Mouse (Mus musculus) urinary bladder, postnatal 14 days (tissue): ENCODE measurements around the gene Pde4dip.

Source experiments
- DNase-seq: peaks from one replicate; pipeline ENCODE4 v3.0.0; 2021; ENCODE audit warnings: low spot score

Gene Pde4dip

DNA sequence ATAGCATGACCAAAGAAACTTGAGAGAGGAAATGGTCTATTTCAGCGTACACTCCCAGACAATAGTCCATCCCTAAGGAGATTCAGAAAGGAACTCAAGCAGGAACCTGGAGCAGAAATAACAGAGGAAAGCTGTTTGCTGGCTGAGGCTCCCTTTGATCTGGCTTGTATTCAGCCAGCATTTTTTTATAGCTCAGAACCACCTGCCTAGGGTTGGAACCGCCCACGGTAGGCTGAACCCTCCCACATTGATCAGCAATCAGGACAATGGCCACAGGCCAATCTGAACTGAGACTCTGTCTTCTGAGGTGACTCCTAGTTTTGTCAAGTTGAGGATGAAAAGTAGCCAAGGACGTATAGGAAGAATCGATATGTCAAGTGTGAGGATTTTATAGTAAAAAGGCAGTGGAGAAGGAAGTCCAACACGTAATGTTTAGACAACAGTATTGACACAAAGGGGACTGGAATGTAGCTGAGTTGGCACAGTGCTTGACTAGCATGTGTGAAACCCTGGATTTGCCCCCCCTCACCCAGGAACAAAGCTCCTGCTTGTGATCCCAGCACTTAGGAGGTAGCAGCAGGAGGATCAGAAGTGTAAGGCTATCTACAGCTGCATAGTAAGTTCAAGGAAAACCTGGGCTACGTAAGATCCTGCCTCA, 44.2 kb downstream of the Pde4dip start:
- no peak for DNase-seq

DNA sequence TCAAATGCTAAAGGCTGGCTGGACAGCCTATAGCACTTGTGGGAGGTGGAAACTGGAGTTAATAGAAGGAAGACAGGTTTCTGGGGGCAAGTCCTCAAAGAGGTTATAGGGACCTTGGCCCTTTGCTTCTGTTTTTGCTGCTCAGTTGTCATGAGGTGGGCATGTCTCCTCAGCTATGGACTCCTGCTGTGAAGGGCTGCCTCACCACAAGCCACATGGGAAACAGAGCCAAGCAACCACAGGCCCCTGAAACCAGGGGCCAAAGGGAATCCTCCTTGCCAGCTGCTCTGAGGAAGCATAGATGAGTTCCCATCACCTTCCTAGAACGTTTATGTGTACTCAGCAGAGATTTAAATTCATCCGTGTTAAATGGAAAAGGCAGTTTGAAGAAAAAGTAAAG, 45.9 kb downstream of the Pde4dip start:
- no peak for DNase-seq

DNA sequence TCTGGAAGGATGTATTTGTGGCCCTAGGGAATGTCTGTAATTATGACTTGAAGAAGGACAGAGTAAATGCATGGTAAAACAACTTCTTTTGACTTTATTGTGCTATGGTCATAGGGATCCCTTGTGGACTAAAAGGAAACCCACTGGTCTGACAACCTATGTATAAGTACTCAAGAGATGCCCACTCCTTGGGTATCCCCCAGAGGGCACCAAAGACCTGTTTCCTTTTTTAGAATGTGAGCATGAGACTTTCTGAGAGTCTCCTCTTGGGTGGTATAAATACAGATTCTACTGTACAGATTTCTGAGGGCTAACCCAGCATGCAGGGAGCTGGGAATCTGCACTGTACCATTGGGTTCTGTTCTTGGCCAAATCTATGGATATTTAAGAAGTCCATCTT, 48.1 kb downstream of the Pde4dip start:
- DNase-seq, result no peak

GRCm38 (mm10) chr3:97835888-97836287, 52.6 kb downstream of the Pde4dip start:
- DNase-seq, result peak; percentile 33

- no peak for DNase-seq
Measured at GRCm38 (mm10) chr3:97834625-97835024, 53.9 kb downstream of the Pde4dip start.

GRCm38 (mm10) chr3:97831564-97832320, 56.8 kb downstream of the Pde4dip start:
- no peak for DNase-seq

DNA sequence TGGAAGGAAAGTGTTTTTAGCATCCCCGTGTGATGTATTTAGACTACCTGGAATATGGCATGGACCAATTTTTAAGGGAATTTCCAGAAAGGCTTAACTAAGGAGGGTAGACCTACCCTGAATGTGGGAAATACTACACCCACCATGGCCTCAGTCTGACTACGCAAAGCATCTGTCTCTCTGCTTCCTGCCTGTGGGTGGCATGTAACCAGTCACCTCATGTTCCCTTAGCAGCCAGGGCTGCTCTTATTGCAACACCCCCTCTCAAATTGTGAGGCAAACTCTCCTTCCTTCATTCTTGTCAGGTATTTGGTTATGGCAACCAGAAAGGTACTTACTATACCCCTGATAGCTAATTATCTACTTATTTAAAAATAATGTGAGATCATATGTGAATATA, 57.9 kb downstream of the Pde4dip start:
- DNase-seq, result no peak

DNA sequence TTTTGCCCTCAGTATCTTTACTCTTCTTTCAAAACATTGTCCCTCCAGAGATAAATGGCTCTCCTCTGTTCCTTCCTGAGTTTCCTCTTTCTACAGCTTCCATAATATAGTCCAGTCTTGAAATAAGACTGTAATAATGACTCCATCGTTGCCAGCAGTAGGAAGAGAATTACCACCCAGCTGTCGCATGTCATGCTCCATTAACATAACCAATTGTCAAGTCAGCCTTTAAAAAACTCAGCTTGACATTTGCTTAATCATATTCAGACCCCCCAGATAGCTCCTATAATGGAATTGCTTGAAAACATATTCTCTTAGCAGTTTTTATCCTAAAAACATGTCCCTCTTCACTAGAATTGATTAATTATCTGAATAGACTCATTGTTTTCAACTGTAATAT, 58.4 kb downstream of the Pde4dip start:
- no peak for DNase-seq

DNA sequence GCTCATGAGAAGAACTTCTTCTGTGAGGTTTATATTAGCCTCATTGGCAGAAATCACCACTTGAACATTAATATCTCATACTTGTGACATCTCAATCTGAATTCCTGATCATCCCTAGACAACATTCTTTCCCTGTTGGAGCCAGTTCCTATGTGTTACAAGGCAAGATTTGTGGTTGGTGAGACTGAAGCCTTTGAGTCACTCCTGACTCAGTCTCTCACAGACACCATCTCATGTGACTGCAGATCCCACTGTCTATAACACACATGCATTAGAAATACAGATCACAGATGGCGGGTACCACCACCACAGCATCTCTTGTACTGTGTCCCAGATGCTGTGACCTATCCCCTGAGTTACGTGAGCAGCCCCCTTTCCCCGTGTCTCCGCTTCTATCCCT, 60.2 kb downstream of the Pde4dip start:
- DNase-seq, result no peak

DNA sequence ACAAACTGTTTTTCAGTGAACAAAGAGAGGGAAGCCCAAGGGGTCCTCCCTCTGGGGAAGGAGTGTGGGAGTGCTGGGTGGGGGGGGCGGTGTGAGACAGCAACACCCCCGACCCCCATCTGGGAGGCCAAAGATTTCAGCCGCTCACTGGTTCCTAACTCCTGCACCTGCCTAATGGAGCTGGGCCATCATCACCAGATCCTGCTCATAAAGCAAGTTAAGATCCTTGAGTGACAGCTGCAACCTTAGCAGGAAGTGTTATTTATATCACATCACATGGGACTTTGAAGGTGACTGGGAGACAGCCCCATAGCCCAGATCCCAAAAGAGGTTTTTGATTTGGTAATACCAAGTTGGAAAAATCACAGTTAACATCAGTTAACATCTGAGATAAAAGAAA, 63.3 kb downstream of the Pde4dip start:
- DNase-seq, result no peak

DNA sequence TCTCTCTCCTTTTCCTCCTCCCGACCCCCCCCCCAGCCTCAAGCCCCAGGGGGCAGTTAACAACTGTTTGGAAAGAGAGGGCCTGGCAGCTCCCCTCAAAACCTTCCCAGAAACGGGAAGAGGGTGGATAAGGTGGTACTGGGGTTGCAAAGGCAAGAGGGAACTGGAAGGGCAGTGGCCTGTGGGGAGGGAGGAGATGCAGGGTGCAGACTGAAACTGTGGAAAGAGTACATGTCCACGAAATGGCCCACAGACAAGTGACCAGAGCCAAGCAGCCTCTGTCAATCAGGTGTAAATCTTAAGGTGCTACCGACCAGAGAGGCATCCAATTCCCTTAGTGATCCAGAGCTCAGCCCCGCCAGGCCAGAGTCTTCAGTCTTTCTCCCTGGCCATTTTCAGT, 63.8 kb downstream of the Pde4dip start:
- DNase-seq, result no peak

- DNase-seq, result peak; percentile 13
Measured at GRCm38 (mm10) chr3:97824011-97824711, 64.3 kb downstream of the Pde4dip start.

DNA sequence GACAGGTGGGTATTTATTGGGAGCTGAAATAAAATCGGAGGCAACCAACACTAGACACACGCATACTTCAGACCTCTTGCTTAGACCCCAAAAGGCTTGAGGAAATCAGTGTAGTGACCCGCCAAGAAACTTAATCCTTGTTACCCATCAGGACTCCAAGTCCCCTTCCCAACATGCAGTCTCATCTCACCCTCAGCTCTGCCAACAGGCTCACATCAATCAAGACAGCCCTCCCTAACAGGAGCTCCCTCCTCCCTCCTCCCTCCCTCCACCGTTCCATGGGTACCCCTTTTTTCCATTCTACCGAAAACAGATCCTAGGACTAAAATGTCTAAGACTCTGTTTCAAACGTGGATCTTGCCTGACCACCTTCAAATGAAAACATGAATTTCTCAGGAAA, 65.1 kb downstream of the Pde4dip start:
- DNase-seq, result no peak

GRCm38 (mm10) chr3:97819050-97819449, 69.5 kb downstream of the Pde4dip start:
- DNase-seq, result no peak

DNA sequence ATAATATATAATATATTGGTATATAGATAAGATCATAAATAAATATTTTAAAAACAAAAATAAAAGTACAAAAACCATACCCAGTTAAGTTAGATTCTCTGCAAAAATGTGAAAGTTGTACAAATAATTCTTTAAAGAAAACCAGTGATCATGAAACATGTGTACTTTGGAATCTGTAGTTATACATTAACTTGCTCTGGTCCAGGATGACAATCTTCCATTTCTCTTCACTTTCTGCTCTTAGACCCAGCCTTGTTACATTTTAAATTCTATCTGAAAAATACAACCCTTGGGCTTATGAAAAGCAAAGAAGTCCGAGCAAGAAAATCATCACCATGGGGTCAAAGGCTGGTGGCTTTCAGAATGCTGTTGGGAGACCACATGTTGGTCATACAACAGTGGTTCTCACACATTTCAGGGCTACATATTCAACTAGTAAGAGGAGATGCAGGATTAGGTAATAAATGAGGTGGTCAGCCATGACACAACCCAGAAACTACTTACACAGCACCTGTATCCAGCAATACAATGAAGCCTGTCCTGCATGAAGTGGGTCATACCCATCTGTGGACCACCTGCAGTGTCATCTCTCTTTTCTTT, 70.0 kb downstream of the Pde4dip start:
- no peak for DNase-seq

DNA sequence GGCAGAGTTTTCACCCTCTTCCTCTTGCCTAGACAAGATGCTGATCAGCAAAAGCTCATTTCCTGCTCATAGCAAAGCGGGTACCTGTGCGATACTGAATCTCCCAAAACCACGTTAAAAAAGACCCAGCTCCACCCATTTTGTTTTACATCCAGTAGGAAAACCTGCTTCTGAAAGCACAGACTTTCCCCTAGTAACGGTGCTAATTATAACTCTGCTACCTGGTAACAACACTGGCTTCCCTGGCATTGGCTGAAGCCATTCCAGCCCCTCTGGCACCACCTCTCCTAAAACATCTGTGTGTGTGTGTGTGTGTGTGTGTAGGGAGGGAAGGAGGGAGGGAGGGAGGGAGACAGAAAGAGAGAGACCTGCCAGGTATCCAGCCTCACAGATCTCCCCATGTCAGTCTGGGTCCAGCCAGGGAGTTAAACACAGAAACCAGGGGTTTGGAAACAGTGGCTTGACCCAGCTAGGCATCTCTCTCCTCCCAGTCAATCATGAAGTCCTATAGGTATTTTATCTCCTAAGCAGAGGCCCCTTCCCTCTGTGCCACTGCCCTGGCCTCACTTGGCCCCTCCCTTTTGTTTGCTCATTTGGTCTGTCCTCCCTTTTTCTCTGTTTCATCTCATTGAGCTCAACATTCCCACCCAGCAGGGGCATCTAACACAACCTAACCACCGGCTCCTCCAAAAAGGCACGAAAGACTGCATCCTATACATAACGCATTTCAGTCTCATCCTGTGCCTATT, 76.7 kb downstream of the Pde4dip start:
- no peak for DNase-seq

- DNase-seq, result no peak
Measured at GRCm38 (mm10) chr3:97811158-97811557, 77.3 kb downstream of the Pde4dip start.

DNA sequence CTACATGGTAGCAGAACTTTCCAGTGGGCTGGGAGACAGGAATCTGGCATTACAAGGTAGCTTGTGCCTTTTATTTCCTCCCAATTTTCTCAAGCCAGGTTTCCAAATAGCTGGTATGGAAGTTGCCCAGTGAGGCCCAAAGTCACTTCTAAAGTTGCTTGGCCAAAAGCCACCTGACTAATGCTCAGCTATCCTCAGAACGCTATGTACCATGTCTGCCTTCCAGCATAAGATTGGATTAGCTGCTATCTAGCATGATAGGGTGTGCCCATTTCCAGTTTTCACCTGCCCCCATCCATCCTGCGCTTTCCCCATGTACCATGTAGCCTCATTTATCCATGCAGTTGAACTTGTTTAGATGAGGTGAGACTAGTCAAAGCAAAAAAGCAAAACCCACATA, 78.2 kb downstream of the Pde4dip start:
- peak; percentile 12 for DNase-seq

DNA sequence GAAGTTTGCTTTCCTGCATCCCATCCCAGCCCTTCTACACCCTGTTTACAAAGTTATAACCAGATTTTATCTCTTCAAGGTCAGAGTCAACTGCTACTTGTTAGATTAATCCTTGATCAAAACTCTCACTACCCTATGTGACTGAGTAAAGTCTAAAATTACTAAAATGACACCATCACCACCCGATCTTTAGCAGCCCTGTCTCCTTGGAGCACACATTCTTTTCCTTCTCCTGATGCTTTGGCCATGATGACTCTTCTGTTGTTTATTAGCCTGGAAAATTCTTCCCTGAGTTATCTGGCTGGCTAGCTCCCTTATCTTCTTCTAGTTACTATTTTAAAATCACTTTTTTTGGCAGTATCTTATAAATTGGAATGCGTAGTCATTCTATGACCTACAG, 82.9 kb downstream of the Pde4dip start:
- DNase-seq, result no peak

- DNase-seq, result no peak
Measured at GRCm38 (mm10) chr3:97803675-97804074, 84.8 kb downstream of the Pde4dip start.

GRCm38 (mm10) chr3:97802927-97803326, 85.6 kb downstream of the Pde4dip start:
- DNase-seq, result no peak

GRCm38 (mm10) chr3:97802297-97802696, 86.2 kb downstream of the Pde4dip start:
- DNase-seq, result no peak
